Comparison of ENCODE assay signal across 13 mouse cellular contexts in the genomic region with DNA sequence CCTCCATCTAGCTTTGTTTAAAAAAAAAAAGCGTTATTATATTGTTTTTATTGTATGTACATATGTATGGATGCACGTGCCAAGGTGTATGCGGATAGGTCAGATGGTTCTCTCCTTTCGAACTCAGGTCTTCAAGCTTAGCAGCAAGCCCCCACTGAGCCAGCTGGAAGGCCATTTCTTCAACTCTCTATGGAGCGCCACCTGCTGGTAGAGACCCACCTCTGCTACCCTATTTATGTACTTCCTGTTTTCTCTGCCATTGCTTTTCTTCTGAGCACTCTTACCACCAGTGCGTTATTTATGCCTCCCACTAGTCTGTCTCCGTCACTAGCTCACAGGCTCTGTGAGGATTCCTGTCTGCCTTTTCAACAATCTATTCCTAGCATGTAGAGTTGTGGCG.
DNase-seq lines count a peak whose midpoint lies in the region; ATAC-seq and TF ChIP-seq lines count a peak whose summit lies in the region.
"Had no signal": no experiment of that assay in that cellular context is flagged by ENCODE, and none has a peak within 500 bp of the region (broad histone marks: within the 10 kb centered on the region; RNA-seq: fewer than 3 reads in every experiment).

No protein-coding gene starts in this region.

- 83% methylated on average over 8 of the region's 8 CpGs for WGBS in lung, embryonic 14.5 days
- 81% methylated on average over 8 of the region's 8 CpGs for WGBS in lung, adult 2 months
- 86% methylated on average over 8 of the region's 8 CpGs for WGBS in hindbrain, embryonic 16.5 days
- WGBS in forebrain, embryonic 13.5 days, result 90% methylated on average over 8 of the region's 8 CpGs

- no peak for DNase-seq in lung, embryonic 14.5 days
- no peak for DNase-seq in lung, adult 2 months
- peak; percentile 46 for DNase-seq in MEL (ENCODE audit: low read depth, low spot score)
- DNase-seq in thymus, postnatal 14 days, result peak; percentile 59
- DNase-seq: cerebellum, adult 2 months; gastrocnemius, postnatal 36 days; kidney, postnatal 4 days had no signal

- no peak overlapping the region for H3K4me3 ChIP-seq in lung, embryonic 14.5 days (ENCODE audit: low read depth, low read length)
- no peak overlapping the region for H3K4me3 ChIP-seq in lung, adult 2 months (replicated peaks; ENCODE audit: extremely low read depth, low read depth, low read length)
- H3K4me3 ChIP-seq in MEL (ENCODE audit: control insufficient read depth in 1 of 2, insufficient read depth in 1 of 2, low read depth in 2 of 2, low read length in 2 of 2), result no peak overlapping the region
- no peak overlapping the region for H3K4me3 ChIP-seq in hindbrain, embryonic 16.5 days (ENCODE audit: low read length)
- no peak overlapping the region for H3K4me3 ChIP-seq in forebrain, embryonic 13.5 days
- H3K4me3 ChIP-seq: erythroblast, embryonic 14.5 days; hindbrain, embryonic 10.5 days; midbrain, embryonic 12.5 days had no signal

- no peak overlapping the region for H3K4me2 ChIP-seq in lung, embryonic 14.5 days
- H3K4me2 ChIP-seq in hindbrain, embryonic 16.5 days (ENCODE audit: low read length), result no peak overlapping the region
- no peak overlapping the region for H3K4me2 ChIP-seq in forebrain, embryonic 13.5 days
- H3K4me2 ChIP-seq: midbrain, embryonic 12.5 days had no signal

- peak; percentile 46 for TF ChIP-seq CTCF in lung, embryonic 14.5 days (IDR thresholded peaks at IDR 0.05; ENCODE audit: low read depth)
- TF ChIP-seq CTCF in lung, adult 2 months (IDR thresholded peaks at IDR 0.05; ENCODE audit: insufficient read depth, low read length), result no peak
- peak; percentile 38 to 47 (median 42) for TF ChIP-seq CTCF in MEL (IDR thresholded peaks at IDR 0.05 in 2 of 3, conservative IDR thresholded peaks at IDR 0.05 in 1 of 3; ENCODE audit: control insufficient read depth in 1 of 3, insufficient read depth in 1 of 3, low read depth in 2 of 3, low read length in 3 of 3, poor library complexity in 1 of 3, severe bottlenecking in 1 of 3)

- no peaks in the 10 kb centered on the region for H3K4me1 ChIP-seq in lung, embryonic 14.5 days (ENCODE audit: insufficient read depth)
- H3K4me1 ChIP-seq in lung, adult 2 months (ENCODE audit: control insufficient read depth, insufficient read depth, low read length), result no peaks in the 10 kb centered on the region
- H3K4me1 ChIP-seq in MEL (ENCODE audit: control insufficient read depth in 1 of 2, insufficient read depth in 2 of 2, low read length in 2 of 2), result no peaks in the 10 kb centered on the region
- no peaks in the 10 kb centered on the region for H3K4me1 ChIP-seq in hindbrain, embryonic 16.5 days (ENCODE audit: control insufficient read depth, insufficient read depth, low read depth, low read length)
- no peaks in the 10 kb centered on the region for H3K4me1 ChIP-seq in forebrain, embryonic 13.5 days
- H3K4me1 ChIP-seq: hindbrain, embryonic 10.5 days; midbrain, embryonic 12.5 days had no signal

- H3K27me3 ChIP-seq in lung, embryonic 14.5 days (ENCODE audit: insufficient read depth, low read length), result no peaks in the 10 kb centered on the region
- no peaks in the 10 kb centered on the region for H3K27me3 ChIP-seq in MEL (ENCODE audit: control insufficient read depth in 1 of 2, insufficient read depth in 2 of 2, low read length in 2 of 2)
- H3K27me3 ChIP-seq in hindbrain, embryonic 16.5 days (replicated peaks; ENCODE audit: control insufficient read depth, insufficient read depth, low read length), result 0 out of 2 replicates have a peak, but pooled peaks cover 1% of the 10 kb centered on the region
- H3K27me3 ChIP-seq in forebrain, embryonic 13.5 days, result no peaks in the 10 kb centered on the region
- H3K27me3 ChIP-seq: midbrain, embryonic 12.5 days had no signal

- TF ChIP-seq RAD21 in MEL (IDR thresholded peaks at IDR 0.05; ENCODE audit: low read depth, low read length), result peak; percentile 19

- H3K79me2 ChIP-seq in MEL (ENCODE audit: control insufficient read depth, insufficient read depth, low read length, poor library complexity), result no peaks in the 10 kb centered on the region

- no peak overlapping the region for H3K9ac ChIP-seq in lung, embryonic 14.5 days
- H3K9ac ChIP-seq in MEL (ENCODE audit: control insufficient read depth, low read depth, low read length, poor library complexity, severe bottlenecking), result no peak overlapping the region
- no peak overlapping the region for H3K9ac ChIP-seq in hindbrain, embryonic 16.5 days (ENCODE audit: low read depth, low read length)
- H3K9ac ChIP-seq in forebrain, embryonic 13.5 days, result no peak overlapping the region
- H3K9ac ChIP-seq: midbrain, embryonic 12.5 days had no signal

- ATAC-seq in lung, embryonic 14.5 days (ENCODE audit: insufficient read depth), result no peak
- ATAC-seq in granulocyte monocyte progenitor cell, adult 5-6 weeks (replicated peaks; ENCODE audit: poor library complexity, severe bottlenecking), result peak; percentile 80
- no peak for ATAC-seq in hindbrain, embryonic 16.5 days
- ATAC-seq in forebrain, embryonic 13.5 days, result no peak

- H3K9me3 ChIP-seq in lung, embryonic 14.5 days (ENCODE audit: low read depth, low read length), result peaks cover 4% of the 10 kb centered on the region; the same call in 1 of the 2 replicates
- H3K9me3 ChIP-seq in MEL (replicated peaks; ENCODE audit: insufficient read depth, low read length), result no peaks in the 10 kb centered on the region
- peaks cover 9% of the 10 kb centered on the region for H3K9me3 ChIP-seq in hindbrain, embryonic 16.5 days (ENCODE audit: control insufficient read depth, low read length)
- H3K9me3 ChIP-seq in forebrain, embryonic 13.5 days (replicated peaks), result peaks cover 14% of the 10 kb centered on the region

- no peak for TF ChIP-seq POLR2A in lung, adult 2 months (IDR thresholded peaks at IDR 0.05; ENCODE audit: borderline replicate concordance, extremely low read depth, low read depth, low read length)
- TF ChIP-seq POLR2A in MEL (IDR thresholded peaks at IDR 0.05; ENCODE audit: control insufficient read depth in 1 of 2, insufficient read depth in 1 of 2, low read depth in 1 of 2, low read length in 2 of 2, poor library complexity in 1 of 2), result no peak

- H3K36me3 ChIP-seq in lung, embryonic 14.5 days (ENCODE audit: insufficient read depth), result no peaks in the 10 kb centered on the region
- no peaks in the 10 kb centered on the region for H3K36me3 ChIP-seq in MEL (ENCODE audit: control insufficient read depth in 1 of 2, insufficient read depth in 2 of 2, low read length in 2 of 2)
- H3K36me3 ChIP-seq in hindbrain, embryonic 16.5 days (ENCODE audit: control insufficient read depth, insufficient read depth, low read length), result no peaks in the 10 kb centered on the region
- no peaks in the 10 kb centered on the region for H3K36me3 ChIP-seq in forebrain, embryonic 13.5 days (ENCODE audit: poor library complexity, severe bottlenecking)
- H3K36me3 ChIP-seq: hindbrain, embryonic 10.5 days; midbrain, embryonic 12.5 days had no signal

- TF ChIP-seq EP300 in MEL (IDR thresholded peaks at IDR 0.05; ENCODE audit: low read depth in 1 of 2, low read length in 2 of 2), result no peak

- no peak overlapping the region for H3K27ac ChIP-seq in lung, embryonic 14.5 days (ENCODE audit: low read depth)
- no peak overlapping the region for H3K27ac ChIP-seq in MEL (ENCODE audit: control insufficient read depth, low read depth, low read length)
- no peak overlapping the region for H3K27ac ChIP-seq in hindbrain, embryonic 16.5 days (ENCODE audit: low read depth, low read length)
- H3K27ac ChIP-seq in forebrain, embryonic 13.5 days, result no peak overlapping the region
- H3K27ac ChIP-seq: hindbrain, embryonic 10.5 days; midbrain, embryonic 12.5 days had no signal

TF ChIP-seq in MEL, 35 proteins besides CTCF, POLR2A, EP300 and RAD21:
- 0 out of 2 replicates have a peak, but pooled peaks have one; percentile 2 for TF ChIP-seq ZC3H11A (IDR thresholded peaks at IDR 0.05; ENCODE audit: low read depth, low read length)
- peak; percentile 43 for TF ChIP-seq SMC3 (IDR thresholded peaks at IDR 0.05; ENCODE audit: low read depth, low read length)
- TF ChIP-seq CHD2 (IDR thresholded peaks at IDR 0.05; ENCODE audit: low read length), result no peak

Comparison
In these comparisons a context has a peak if more than half of its experiments do, and no peak if none do; other contexts are left out.
1. DNase-seq: peak in MEL (single experiment) and thymus, postnatal 14 days (single experiment); none in lung, embryonic 14.5 days (single experiment) and lung, adult 2 months (single experiment).